Mouse (Mus musculus) forebrain, postnatal 0 days (tissue): ENCODE measurements around the gene Tspo2. TPM values are rescaled to one million over a fixed set of nuclear protein-coding genes. Genes with fewer than 3 reads are reported as not detected.
"Not testable (repeated sequence)": the region's sequence is repeated elsewhere in the genome, so short reads cannot be mapped to it uniquely, and the experiment has no call there.

Experiments used
- ATAC-seq: fragments of 200-750 bp; cut with Nextera tagmentation; 2 replicates; pipeline ENCODE4 v1.8.0; 2017; ENCODE audit warnings: mild to moderate bottlenecking, moderate library complexity
- DNase-seq: peaks from one replicate; pipeline ENCODE4 v3.0.0-alpha.2; 2015
- H3K27ac ChIP-seq: fragments of 300-500 bp; sonication (generic); 2 replicates; pipeline ENCODE4 v1.5.1; 2014; ENCODE audit warnings: low read depth, mild to moderate bottlenecking, antibody characterized with exemption, low read length, moderate library complexity, mixed read lengths
- H3K27me3 ChIP-seq: fragments of 300-500 bp; sonication (generic); 2 replicates; pipeline ENCODE4 v1.6.1; 2014; ENCODE audit warnings: mild to moderate bottlenecking, low read length, mixed read lengths; ENCODE audit not compliant: insufficient read depth
- H3K36me3 ChIP-seq: fragments of 300-500 bp; sonication (generic); 2 replicates; pipeline ENCODE4 v1.6.1; 2014; ENCODE audit warnings: mild to moderate bottlenecking, moderate library complexity; ENCODE audit not compliant: insufficient read depth
- H3K4me1 ChIP-seq: fragments of 300-500 bp; sonication (generic); 2 replicates; pipeline ENCODE4 v1.6.1; 2014; ENCODE audit warnings: antibody characterized with exemption; ENCODE audit not compliant: insufficient read depth
- H3K4me2 ChIP-seq: fragments of 300-500 bp; sonication (generic); 2 replicates; pipeline ENCODE4 v1.6.1; 2014; ENCODE audit warnings: low read depth, mild to moderate bottlenecking, moderate library complexity
- H3K4me3 ChIP-seq: fragments of 300-500 bp; sonication (generic); 2 replicates; pipeline ENCODE4 v1.5.1; 2014; ENCODE audit warnings: low read depth, low read length, mixed read lengths
- H3K9ac ChIP-seq: fragments of 300-500 bp; sonication (generic); 2 replicates; pipeline ENCODE4 v1.6.1; 2014; ENCODE audit warnings: mild to moderate bottlenecking
- H3K9me3 ChIP-seq: fragments of 300-500 bp; sonication (generic); 2 replicates; pipeline ENCODE4 v1.6.1; 2016; ENCODE audit warnings: low read length
- CTCF ChIP-seq: sonication (generic); IDR thresholded peaks from 2 replicates; pipeline ENCODE4 v1.5.1; 2016; ENCODE audit warnings: antibody characterized with exemption, control low read depth, low read depth
- WGBS: fragments of 180-500 bp; shearing (Covaris S2); extraction: QIAGEN DNeasy Blood & Tissue Kit; methylation state at CpG from one replicate; pipeline ENCODE4 v1.1.7; 2014; 5-methylcytosine and 5-hydroxymethylcytosine counted together
- polyA plus RNA-seq: library from polyadenylated mRNA; unstranded; fragments of >200 nt; fragmentation: Nextera tagmentation; extraction: Ambion mirVana; gene quantifications from 2 replicates; pipeline ENCODE4 v1.2.1, GENCODE M21; 2015
- total RNA-seq: library from RNA; depleted of rRNA; stranded (reverse); fragments of >200 nt; gene quantifications from 2 replicates; pipeline ENCODE4 v1.2.3, GENCODE M21; 2014

Gene Tspo2
- total and polyA plus RNA-seq, 2 experiments from 2014 or later: 0.47 TPM; not detected in 1

DNA sequence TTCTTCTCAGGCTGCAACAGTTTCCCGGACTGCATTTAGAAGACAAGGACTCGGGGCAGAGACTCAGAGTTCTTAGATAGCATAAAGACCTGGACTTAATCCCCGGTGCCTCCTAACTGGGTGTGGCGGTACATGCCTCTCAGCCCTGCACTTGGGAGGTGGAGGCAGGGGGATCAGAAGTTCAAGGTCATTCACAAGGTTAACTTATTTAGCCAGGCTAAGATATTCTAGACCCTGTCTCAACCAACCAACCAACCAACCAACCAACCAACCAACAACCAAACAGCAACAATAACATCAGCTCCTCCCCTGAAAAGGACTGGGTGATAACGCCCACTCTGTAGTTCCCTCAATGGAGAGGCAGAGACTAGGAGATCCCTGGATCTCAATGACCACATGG, 32.9 kb upstream of the Tspo2 start:
- no peak for DNase-seq
- H3K4me2 ChIP-seq: no peak overlapping the region

DNA sequence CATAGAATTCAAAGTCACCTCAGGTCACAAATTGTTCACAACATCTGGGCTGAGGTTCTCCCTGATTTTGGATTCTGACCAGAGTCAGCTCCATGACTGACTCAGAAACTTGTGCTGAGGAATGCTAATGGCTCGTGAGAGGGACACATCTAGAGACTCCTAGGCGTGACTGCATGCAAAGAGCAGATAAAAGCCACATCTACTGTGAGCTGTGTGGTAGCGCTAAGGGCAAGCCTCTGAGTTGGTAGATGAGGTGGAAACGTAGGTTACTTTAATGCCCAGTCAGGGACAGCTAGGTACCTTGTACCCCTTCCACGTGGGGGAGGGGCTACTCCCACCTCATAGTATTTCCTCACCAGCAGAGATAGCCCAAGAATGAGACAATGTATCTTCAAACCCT, 32.4 kb upstream of the Tspo2 start:
- no peak overlapping the region for H3K27ac ChIP-seq

More for the DNA sequence above, 32.9 kb upstream of the Tspo2 start:
- no peak for TF ChIP-seq CTCF
- Histone ChIP-seq H3K9me3 (no peaks in the 10 kb centered on the region), H3K27ac (no peak overlapping the region), H3K36me3 (no peaks in the 10 kb centered on the region), H3K9ac (no peak overlapping the region), H3K4me3 (no peak overlapping the region), H3K4me1 (no peaks in the 10 kb centered on the region; the same call in 1 of the 2 replicates), H3K27me3 (no peaks in the 10 kb centered on the region)
- ATAC-seq: no peak
- 86% methylated on average over 5 of the region's 5 CpGs for WGBS

DNA sequence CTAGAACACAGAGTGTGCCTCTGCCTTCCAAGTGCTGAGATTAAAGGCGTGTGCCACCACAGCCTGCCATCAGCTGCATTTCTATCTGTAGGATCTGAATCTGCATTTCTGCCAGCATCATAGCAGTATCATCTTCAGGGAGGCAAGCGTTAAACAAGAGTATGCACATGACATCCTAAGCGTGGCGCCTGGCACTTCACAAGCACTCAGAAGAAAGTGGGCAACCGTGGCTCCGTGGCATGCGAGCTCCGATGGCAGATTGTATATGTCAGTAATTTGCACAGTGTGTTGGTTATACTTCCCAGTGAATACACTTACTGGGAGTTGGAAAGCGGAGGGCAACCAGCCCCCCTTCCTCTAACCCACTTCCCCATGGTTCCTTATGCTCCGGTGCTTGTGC, 28.6 kb upstream of the Tspo2 start:
- Histone ChIP-seq H3K27ac (no peak overlapping the region), H3K4me3 (no peak overlapping the region), H3K4me1 (no peaks in the 10 kb centered on the region; the same call in 1 of the 2 replicates), H3K9me3 (no peaks in the 10 kb centered on the region), H3K9ac (no peak overlapping the region), H3K36me3 (no peaks in the 10 kb centered on the region), H3K27me3 (no peaks in the 10 kb centered on the region), H3K4me2 (no peak overlapping the region)
- no peak for TF ChIP-seq CTCF
- DNase-seq (peak; percentile 63), ATAC-seq (peak; percentile 93)
- WGBS: 66% methylated on average over 10 of the region's 10 CpGs

More for the DNA sequence above, 32.4 kb upstream of the Tspo2 start:
- no peak for TF ChIP-seq CTCF
- no peak for DNase-seq
- WGBS: 84% methylated on average over 5 of the region's 5 CpGs
- H3K27me3 ChIP-seq: no peaks in the 10 kb centered on the region
- no peaks in the 10 kb centered on the region for H3K9me3 ChIP-seq
- no peak overlapping the region for H3K9ac ChIP-seq
- H3K4me1 ChIP-seq: no peaks in the 10 kb centered on the region; the same call in 1 of the 2 replicates
- H3K4me3 ChIP-seq: no peak overlapping the region
- ATAC-seq: no peak
- no peak overlapping the region for H3K4me2 ChIP-seq
- no peaks in the 10 kb centered on the region for H3K36me3 ChIP-seq

DNA sequence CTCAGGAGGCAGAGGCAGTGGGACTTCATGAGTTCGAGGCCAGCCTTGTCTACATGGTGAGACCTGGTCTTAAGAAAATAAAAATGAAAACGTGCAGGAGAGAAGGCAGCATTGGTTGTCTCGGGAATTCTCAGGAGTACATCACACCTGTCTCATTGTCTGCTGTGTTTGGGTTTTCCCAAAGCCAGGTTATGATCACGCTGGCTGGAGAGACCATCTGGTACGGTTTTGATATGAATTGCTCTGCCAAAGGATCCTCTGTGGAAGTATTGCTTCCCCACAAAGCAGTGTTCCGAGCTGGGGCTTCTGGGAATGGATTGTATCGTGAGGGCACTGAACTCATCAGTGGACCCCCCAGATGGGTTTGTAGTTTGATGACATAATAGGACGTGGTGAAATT, 24.1 kb upstream of the Tspo2 start:
- no peak overlapping the region for H3K9ac ChIP-seq
- H3K27me3 ChIP-seq: no peaks in the 10 kb centered on the region
- no peaks in the 10 kb centered on the region for H3K36me3 ChIP-seq
- DNase-seq (no peak), ATAC-seq (no peak)
- no peak for TF ChIP-seq CTCF
- no peaks in the 10 kb centered on the region; the same call in 1 of the 2 replicates for H3K4me1 ChIP-seq
- no peak overlapping the region for H3K27ac ChIP-seq
- no peak overlapping the region for H3K4me2 ChIP-seq
- H3K9me3 ChIP-seq: no peaks in the 10 kb centered on the region
- H3K4me3 ChIP-seq: no peak overlapping the region
- WGBS: 84% methylated on average over 8 of the region's 8 CpGs

DNA sequence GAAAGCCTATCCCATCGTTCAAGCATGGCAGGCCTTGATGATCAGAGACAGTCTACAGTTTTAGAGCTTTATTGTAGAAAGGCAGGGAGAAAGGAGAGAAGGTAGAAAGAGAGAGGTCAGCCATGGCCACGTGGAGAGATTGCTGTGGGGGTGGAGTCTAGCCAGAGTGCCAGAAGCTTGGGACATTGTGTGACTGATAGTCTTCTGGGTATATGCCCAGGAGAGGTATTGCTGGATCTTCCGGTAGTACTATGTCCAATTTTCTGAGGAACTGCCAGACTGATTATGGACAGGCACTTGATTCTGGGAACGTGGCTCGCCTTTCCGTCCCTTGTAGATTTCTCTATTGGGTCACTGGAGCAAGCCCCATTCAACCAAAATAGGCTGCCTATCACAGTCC, 23.0 kb upstream of the Tspo2 start:
- not testable (repeated sequence) for H3K4me1 ChIP-seq, H3K27me3 ChIP-seq, ATAC-seq, DNase-seq, H3K4me3 ChIP-seq, H3K9me3 ChIP-seq, H3K27ac ChIP-seq, H3K36me3 ChIP-seq, H3K9ac ChIP-seq, H3K4me2 ChIP-seq
- 88% methylated on average over 6 of the region's 6 CpGs for WGBS

DNA sequence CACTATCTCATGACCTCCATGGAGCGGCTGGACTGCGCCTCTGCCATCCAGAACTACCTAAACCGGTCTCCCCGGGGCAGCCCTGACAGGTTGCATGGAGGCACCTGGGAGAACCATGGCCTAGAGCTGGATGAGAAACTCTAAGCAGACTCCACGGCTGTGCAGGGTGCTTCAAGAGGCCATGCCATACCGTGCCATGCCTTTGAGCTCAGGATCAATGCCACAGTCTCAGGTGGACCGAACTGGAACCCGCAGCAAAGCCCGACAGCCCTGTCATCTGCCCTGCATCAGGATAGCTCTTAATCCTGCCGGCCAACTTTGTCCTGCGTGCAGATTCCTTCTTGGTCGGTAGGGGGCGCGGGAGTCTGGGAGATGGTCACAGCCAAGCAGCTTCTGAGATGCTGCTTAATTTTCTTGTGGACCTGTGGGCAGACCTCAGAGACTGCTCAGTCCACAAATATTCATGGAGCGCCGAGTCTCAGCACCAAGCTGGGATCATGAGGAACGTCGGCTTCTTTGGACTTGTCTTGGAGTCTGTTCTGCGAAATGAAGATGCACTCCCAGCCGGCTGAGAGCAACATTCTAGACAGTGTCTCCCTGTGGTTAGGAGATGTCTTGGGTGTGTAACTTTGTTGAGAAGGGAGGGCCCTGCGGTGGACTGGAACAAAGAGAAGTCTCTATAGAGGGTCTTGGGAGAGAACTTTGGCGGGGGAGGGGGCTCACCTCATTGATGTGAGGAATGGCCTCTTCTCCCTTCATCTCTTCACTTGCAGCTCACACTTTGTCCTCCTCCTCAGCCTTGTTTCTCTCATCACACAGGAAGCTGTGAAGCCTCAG, 16.3 kb upstream of the Tspo2 start:
- peak; percentile 97 for TF ChIP-seq CTCF
- Histone ChIP-seq H3K9me3 (no peaks in the 10 kb centered on the region), H3K4me2 (peak overlapping the region; percentile 28), H3K4me1 (no peaks in the 10 kb centered on the region), H3K36me3 (no peaks in the 10 kb centered on the region), H3K4me3 (0 out of 2 replicates have a peak overlapping the region, but pooled peaks have one; percentile 3), H3K27ac (no peak overlapping the region), H3K27me3 (peaks cover 5% of the 10 kb centered on the region; the same call in 1 of the 2 replicates), H3K9ac (no peak overlapping the region)
- ATAC-seq (peak; percentile 86), DNase-seq (peak; percentile 90)
- 12% methylated on average over 22 of the region's 22 CpGs for WGBS

DNA sequence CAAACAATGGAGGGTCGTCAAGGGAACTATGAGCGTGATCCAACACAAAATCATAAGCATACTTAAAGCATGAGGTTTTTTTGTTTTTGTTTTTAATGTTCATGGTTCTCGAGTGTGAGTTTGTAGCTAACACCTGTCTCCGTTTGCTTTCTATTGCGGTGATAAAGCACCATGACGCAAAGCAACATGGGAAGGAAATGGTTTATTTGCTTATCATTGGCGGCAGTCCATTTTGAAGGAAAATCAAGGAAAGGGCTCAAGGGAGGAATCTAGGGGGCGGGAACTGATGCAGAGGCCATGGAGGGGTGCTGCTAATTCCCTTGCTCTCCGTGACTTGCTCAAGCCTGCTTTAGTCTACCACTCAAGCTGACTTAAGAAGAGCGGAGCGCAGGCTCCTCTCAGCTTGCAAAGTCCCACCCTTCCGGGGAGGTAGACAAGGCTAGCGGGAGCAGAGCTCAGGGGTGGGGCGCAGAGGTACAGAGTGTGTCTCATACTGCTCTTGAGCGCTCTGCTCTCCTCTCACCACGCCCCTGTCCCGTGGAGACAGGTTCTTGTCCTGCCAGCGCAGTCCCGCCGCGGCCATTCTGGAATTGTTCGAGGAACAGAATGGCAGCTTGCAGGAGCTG, 15.6 kb upstream of the Tspo2 start:
- 45% methylated on average over 22 of the region's 22 CpGs for WGBS
- no peak for TF ChIP-seq CTCF

More for the DNA sequence above, 15.6 kb upstream of the Tspo2 start:
- H3K4me1 ChIP-seq: no peaks in the 10 kb centered on the region
- peak; percentile 32 for ATAC-seq
- no peak overlapping the region for H3K27ac ChIP-seq
- H3K4me2 ChIP-seq: peak overlapping the region; percentile 28
- peak; percentile 17 for DNase-seq
- H3K4me3 ChIP-seq: no peak overlapping the region
- no peak overlapping the region for H3K9ac ChIP-seq
- H3K9me3 ChIP-seq: no peaks in the 10 kb centered on the region
- peaks cover 5% of the 10 kb centered on the region; the same call in 1 of the 2 replicates for H3K27me3 ChIP-seq
- H3K36me3 ChIP-seq: no peaks in the 10 kb centered on the region
